Mouse (Mus musculus): ENCODE measurements at regions not wholly inside any gene's neighbourhood (a gene's known extent, or its start where the extent isn't known, plus 50 kb on each side); places are given as distances from the start of the nearest gene placed in this dataset.

DNA sequence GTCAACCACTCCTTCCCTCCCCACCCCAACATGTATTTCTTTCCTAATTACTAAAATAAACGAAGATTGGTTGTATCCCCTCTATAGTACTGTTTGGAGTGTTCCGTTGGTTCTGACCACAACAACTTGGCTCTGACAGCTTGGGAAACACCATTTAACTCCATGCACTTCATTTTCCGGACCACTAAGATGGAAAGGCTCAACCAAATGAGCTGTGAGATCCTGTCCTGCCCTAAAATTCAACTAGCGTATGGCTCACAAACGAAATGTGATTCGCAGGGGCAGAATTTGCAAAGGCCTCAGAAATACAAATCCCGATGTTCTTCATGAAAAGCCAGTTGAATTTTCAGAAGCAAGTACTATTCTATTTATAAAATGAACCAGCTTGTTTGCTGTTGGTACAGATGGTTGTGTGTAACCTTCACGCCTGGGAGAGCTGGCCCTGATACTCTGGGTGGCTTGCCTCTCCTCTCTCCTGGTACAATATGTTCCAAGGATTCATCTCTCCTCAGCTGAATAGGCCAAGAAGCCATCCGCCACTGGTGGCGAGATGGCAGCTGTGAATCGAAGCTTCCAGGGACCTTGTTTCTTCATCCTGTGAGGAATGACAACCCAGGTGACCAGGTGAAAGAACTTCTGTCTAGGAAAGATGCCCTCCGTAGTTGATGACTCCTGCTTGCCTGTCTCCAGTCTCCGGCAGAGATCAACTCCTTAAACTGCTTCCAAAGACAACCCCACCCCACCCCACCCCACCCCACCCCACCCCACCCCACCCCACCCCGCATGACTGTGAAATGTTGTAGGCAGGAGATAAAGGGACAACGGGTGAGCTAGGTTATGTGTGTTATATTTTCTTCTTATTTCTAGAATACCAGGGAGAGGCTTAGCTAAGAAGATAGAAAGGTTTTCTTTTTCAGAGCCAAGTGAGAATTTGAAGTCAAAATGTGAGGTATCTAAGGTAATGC, 237.7 kb upstream of the Map3k1 start:
- ATAC-seq (ENCODE audit: low read depth) (peak; percentile 88), DNase-seq (peak; percentile 47)
- WGBS (ENCODE audit: insufficient replicate concordance), result 60% methylated on average over 15 of the region's 15 CpGs
- H3K4me1 ChIP-seq (replicated peaks), result peaks cover 64% of the 10 kb centered on the region
- H3K9ac ChIP-seq, result peak overlapping the region; percentile 70
- no peaks in the 10 kb centered on the region for H3K9me3 ChIP-seq (replicated peaks)
- H3K36me3 ChIP-seq, result no peaks in the 10 kb centered on the region
- H3K27ac ChIP-seq, result peak overlapping the region; percentile 95
- H3K4me2 ChIP-seq, result peak overlapping the region; percentile 70
- H3K4me3 ChIP-seq (replicated peaks), result peak overlapping the region; percentile 46
- H3K27me3 ChIP-seq, result no peaks in the 10 kb centered on the region

DNA sequence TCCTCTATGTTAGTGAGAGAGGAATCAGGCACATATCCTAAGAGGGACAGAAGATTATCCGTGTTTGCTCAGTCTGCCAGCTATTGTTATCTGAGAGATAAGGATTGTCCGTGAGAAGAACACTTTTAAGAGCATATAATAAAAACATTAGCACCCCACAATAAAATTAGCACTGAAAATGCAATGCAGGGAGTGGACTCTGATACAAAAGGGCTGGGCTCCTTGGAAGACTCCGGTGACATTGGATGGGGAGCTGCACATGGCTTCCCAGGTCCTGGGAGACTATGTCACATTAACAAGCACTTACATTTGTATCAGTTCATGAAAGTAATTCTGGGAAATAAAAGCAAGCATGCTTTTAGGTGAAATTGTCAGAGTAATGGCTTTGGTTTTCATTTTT, 238.6 kb upstream of the Map3k1 start:
- DNase-seq (no peak), ATAC-seq (ENCODE audit: low read depth) (no peak)
- H3K36me3 ChIP-seq, result no peaks in the 10 kb centered on the region
- peak overlapping the region; percentile 74 for H3K27ac ChIP-seq
- peak overlapping the region; percentile 37 for H3K4me2 ChIP-seq
- WGBS (ENCODE audit: insufficient replicate concordance), result 23% methylated on average over 3 of the region's 3 CpGs
- peak overlapping the region; percentile 14; the same call in 1 of the 2 replicates for H3K9ac ChIP-seq
- H3K4me1 ChIP-seq (replicated peaks), result peaks cover 64% of the 10 kb centered on the region
- H3K9me3 ChIP-seq (replicated peaks), result no peaks in the 10 kb centered on the region
- H3K4me3 ChIP-seq (replicated peaks), result no peak overlapping the region
- H3K27me3 ChIP-seq, result no peaks in the 10 kb centered on the region

DNA sequence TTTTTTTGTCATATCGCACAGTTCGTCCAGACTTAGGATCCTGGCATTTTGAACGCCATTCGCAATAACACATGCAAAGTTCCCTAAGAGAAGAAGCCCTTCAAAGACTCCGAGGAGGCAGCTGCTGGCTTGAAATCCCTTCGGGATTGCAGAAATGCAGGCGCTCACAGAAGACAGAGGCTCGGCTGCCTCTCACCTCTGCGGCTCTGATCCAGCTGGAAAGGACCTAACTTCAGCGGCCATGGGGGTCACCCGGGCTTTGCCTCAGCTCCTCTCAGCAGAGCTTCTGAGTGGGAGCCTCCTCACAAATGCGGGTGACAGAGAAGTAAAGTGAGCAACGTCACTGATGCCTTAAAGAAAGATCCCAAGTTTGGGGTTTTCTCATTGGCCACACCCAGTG, 239.1 kb upstream of the Map3k1 start:
- no peak overlapping the region for H3K4me3 ChIP-seq (replicated peaks)
- H3K4me2 ChIP-seq, result 0 out of 2 replicates have a peak overlapping the region, but pooled peaks have one; percentile 6
- H3K9me3 ChIP-seq (replicated peaks), result no peaks in the 10 kb centered on the region
- DNase-seq (no peak), ATAC-seq (ENCODE audit: low read depth) (no peak)
- peak overlapping the region; percentile 10; the same call in 1 of the 2 replicates for H3K9ac ChIP-seq
- H3K4me1 ChIP-seq (replicated peaks), result peaks cover 60% of the 10 kb centered on the region
- H3K27me3 ChIP-seq, result peaks cover under 1% of the 10 kb centered on the region; the same call in 1 of the 2 replicates
- 75% methylated on average over 13 of the region's 13 CpGs for WGBS (ENCODE audit: insufficient replicate concordance)
- peak overlapping the region; percentile 74; the same call in 1 of the 2 replicates for H3K27ac ChIP-seq
- no peaks in the 10 kb centered on the region for H3K36me3 ChIP-seq

DNA sequence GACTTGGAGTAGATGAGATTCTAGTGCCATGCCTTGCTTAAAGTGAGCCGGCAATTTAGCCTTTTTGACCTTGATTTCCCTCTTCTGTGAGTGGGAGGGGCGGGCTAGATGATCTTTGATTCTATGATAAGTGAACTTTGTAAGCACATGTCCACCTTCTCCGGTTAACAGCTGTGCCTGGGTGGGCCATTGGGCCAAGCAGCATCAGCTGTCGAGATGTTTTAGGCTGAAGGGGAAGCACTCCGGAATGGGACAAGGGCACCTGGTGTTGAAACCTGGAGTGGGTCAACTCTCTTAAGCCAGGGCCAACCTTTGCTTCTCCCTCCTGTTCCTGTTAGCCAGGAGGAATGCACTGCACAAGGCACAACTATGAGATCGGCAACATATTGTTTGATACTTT, 239.5 kb upstream of the Map3k1 start:
- Histone ChIP-seq H3K9ac (0 out of 2 replicates have a peak overlapping the region, but pooled peaks have one; percentile 10), H3K4me3 (replicated peaks) (no peak overlapping the region), H3K9me3 (replicated peaks) (no peaks in the 10 kb centered on the region), H3K27ac (peak overlapping the region; percentile 74; the same call in 1 of the 2 replicates), H3K27me3 (peaks cover 5% of the 10 kb centered on the region; the same call in 1 of the 2 replicates), H3K4me2 (0 out of 2 replicates have a peak overlapping the region, but pooled peaks have one; percentile 6), H3K36me3 (no peaks in the 10 kb centered on the region), H3K4me1 (replicated peaks) (peaks cover 55% of the 10 kb centered on the region)
- ATAC-seq (ENCODE audit: low read depth), result no peak
- no peak for DNase-seq
- 79% methylated on average over 6 of the region's 6 CpGs for WGBS (ENCODE audit: insufficient replicate concordance)

DNA sequence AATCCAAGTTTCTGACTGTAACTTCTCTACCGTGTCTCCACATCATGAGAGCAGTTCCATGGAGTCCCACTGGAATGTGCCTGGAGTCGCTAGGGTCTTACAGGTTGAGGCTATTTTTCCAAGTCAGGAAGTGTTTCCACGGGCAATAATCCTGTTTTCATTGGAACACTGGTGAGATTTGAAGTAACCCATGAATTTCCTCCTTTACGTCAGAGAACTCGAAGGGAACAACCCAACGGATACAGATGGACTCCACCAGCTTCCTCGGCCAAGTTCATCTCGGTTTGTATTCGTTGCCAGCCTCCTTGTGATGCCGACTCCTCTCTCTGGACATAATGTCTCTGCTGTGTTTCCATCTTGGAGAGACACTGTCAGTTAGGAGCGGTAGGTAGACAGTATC, 237.4 kb upstream of the Ankrd55 start:
- H3K9me3 ChIP-seq (replicated peaks), result no peaks in the 10 kb centered on the region
- H3K4me1 ChIP-seq (replicated peaks), result peaks cover 32% of the 10 kb centered on the region
- no peak for DNase-seq
- H3K9ac ChIP-seq, result no peak overlapping the region
- H3K4me3 ChIP-seq (replicated peaks), result no peak overlapping the region
- no peak for ATAC-seq (ENCODE audit: low read depth)
- 87% methylated on average over 11 of the region's 11 CpGs for WGBS (ENCODE audit: insufficient replicate concordance)
- no peak overlapping the region for H3K4me2 ChIP-seq
- no peaks in the 10 kb centered on the region for H3K36me3 ChIP-seq
- H3K27ac ChIP-seq, result no peak overlapping the region
- H3K27me3 ChIP-seq, result peaks cover 9% of the 10 kb centered on the region; the same call in 1 of the 2 replicates

DNA sequence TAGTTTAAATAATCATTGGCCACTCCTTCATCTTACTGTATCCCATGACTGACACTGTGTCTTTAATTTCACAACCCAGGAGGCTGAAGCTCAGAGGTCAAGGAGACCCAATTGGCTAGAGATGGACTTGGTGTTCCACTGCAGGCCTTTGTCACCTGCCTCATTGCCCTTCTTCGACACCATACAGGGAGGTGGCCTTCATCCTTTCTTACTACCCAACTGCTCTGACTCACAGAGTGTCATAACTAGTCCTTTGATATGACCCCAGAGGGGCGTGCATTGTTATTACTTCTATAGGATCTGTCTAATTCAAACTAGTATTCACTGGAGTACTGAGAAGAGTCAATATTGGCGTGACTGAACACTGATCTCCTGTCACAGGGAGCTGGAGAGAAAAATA, 236.2 kb upstream of the Ankrd55 start:
- H3K36me3 ChIP-seq, result no peaks in the 10 kb centered on the region
- no peak overlapping the region for H3K4me2 ChIP-seq
- ATAC-seq (ENCODE audit: low read depth) (no peak), DNase-seq (no peak)
- H3K27ac ChIP-seq, result no peak overlapping the region
- H3K4me1 ChIP-seq (replicated peaks), result peaks cover 22% of the 10 kb centered on the region
- WGBS (ENCODE audit: insufficient replicate concordance), result 71% methylated on average over 3 of the region's 3 CpGs
- no peaks in the 10 kb centered on the region for H3K9me3 ChIP-seq (replicated peaks)
- H3K27me3 ChIP-seq, result peaks cover 9% of the 10 kb centered on the region; the same call in 1 of the 2 replicates
- H3K9ac ChIP-seq, result no peak overlapping the region
- no peak overlapping the region for H3K4me3 ChIP-seq (replicated peaks)

DNA sequence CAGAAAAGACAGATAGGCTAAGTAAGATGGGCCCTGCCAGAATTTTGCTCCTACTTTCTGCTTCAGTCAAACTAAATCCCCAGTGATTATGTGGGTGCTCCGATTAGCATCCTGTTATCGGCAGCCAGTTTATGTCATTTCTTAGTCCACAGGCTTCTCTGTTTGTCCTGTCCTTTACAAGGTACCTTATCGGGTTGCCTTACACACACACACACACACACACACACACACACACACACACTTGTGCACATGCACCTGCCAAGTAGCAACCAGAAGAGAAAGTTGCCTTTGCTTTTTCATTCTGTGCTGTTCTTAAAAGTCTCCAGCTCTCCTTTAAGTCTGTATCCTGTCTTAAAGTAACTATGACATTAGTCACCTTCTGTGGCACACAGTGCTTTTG, 235.8 kb upstream of the Ankrd55 start:
- Histone ChIP-seq H3K27ac (no peak overlapping the region), H3K36me3 (no peaks in the 10 kb centered on the region)

DNA sequence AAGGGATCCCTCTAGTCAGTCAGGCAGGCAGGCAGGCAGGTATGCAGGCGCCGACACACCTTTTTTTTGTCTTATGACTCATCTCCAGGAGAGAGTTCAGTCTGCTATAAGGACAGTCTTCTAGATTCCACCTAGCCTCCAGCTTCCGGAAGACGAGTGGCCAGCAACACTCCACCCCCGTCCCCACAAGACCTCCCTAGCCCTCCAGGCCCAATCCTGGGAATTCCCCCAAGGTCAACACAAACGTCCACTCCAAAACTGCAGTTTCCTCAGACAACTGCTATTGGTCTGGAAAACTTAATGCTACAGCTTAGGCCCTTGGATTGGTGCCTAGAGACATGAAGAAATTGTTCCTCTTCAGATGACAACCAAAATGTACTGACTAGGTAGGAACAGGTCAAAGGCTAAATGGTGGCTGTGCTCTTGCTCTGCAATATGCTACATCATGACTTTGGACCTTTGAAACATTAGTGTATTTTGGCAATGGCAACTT, 233.3 kb upstream of the Ankrd55 start:
- H3K4me3 ChIP-seq (replicated peaks), result no peak overlapping the region
- peak; percentile 25; the same call in 1 of the 2 replicates for ATAC-seq (ENCODE audit: low read depth)
- no peaks in the 10 kb centered on the region for H3K9me3 ChIP-seq (replicated peaks)
- no peak overlapping the region for H3K27ac ChIP-seq
- no peaks in the 10 kb centered on the region for H3K36me3 ChIP-seq
- H3K27me3 ChIP-seq, result peaks cover 9% of the 10 kb centered on the region; the same call in 1 of the 2 replicates
- 71% methylated on average over 6 of the region's 6 CpGs for WGBS (ENCODE audit: insufficient replicate concordance)
- no peak overlapping the region for H3K4me2 ChIP-seq
- DNase-seq, result no peak
- H3K4me1 ChIP-seq (replicated peaks), result peaks cover 22% of the 10 kb centered on the region
- no peak overlapping the region for H3K9ac ChIP-seq

More for the DNA sequence above, 235.8 kb upstream of the Ankrd55 start:
- H3K4me1 ChIP-seq (replicated peaks), result peaks cover 19% of the 10 kb centered on the region
- peaks cover 9% of the 10 kb centered on the region; the same call in 1 of the 2 replicates for H3K27me3 ChIP-seq
- WGBS (ENCODE audit: insufficient replicate concordance), result 74% methylated on average over 3 of the region's 3 CpGs
- ATAC-seq (ENCODE audit: low read depth) (no peak), DNase-seq (no peak)
- H3K9ac ChIP-seq, result no peak overlapping the region
- H3K4me2 ChIP-seq, result no peak overlapping the region
- no peaks in the 10 kb centered on the region for H3K9me3 ChIP-seq (replicated peaks)
- no peak overlapping the region for H3K4me3 ChIP-seq (replicated peaks)

DNA sequence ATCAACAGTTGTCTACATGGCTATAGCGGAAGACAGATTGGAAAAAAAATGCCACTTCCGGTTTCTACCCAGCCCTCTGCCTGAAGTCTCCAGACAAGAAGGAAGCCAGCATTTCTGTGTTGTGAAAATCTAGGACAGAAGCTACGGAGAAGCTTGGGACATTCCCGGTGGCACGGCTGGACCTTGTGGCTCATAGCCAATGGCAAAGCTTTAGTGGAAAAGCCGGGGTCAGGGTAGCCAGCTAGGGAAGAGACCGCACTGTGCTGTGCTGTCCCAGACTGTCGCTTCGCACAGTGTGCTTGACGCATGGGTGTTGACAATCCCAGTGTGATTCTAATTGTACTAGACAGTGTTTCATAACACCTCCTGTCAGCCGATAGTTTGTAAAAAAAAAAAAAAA, 230.0 kb upstream of the Ankrd55 start:
- no peak for DNase-seq
- Histone ChIP-seq H3K4me1 (replicated peaks) (peaks cover 34% of the 10 kb centered on the region), H3K4me3 (replicated peaks) (no peak overlapping the region), H3K27me3 (peaks cover 12% of the 10 kb centered on the region), H3K27ac (no peak overlapping the region), H3K9ac (no peak overlapping the region), H3K36me3 (no peaks in the 10 kb centered on the region), H3K9me3 (replicated peaks) (no peaks in the 10 kb centered on the region), H3K4me2 (no peak overlapping the region)
- ATAC-seq (ENCODE audit: low read depth), result no peak
- 72% methylated on average over 11 of the region's 11 CpGs for WGBS (ENCODE audit: insufficient replicate concordance)

DNA sequence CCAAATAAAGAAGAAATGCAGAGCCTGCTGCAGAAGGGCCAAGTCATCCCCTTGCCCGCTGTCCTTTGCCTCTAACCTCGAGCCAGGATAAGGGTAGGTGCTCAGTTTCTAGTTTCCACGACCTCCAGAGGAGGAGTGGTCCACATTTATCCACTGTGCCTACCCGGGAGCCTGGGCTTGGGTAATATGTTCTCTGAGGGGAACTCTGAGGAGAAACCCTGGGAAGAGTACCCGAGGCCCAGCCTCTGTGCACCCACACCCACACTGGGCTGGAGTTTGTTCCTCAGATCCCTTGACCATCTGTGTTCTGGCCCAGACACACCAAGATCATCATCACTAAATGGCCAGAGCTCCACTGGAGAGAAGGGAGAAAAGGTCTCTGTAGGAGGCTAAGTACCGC, 229.5 kb upstream of the Ankrd55 start:
- H3K4me3 ChIP-seq (replicated peaks), result no peak overlapping the region
- H3K4me1 ChIP-seq (replicated peaks), result peaks cover 40% of the 10 kb centered on the region
- DNase-seq, result no peak
- H3K27ac ChIP-seq, result no peak overlapping the region
- H3K4me2 ChIP-seq, result no peak overlapping the region
- no peaks in the 10 kb centered on the region for H3K9me3 ChIP-seq (replicated peaks)
- peaks cover 16% of the 10 kb centered on the region for H3K27me3 ChIP-seq
- 66% methylated on average over 6 of the region's 6 CpGs for WGBS (ENCODE audit: insufficient replicate concordance)
- ATAC-seq (ENCODE audit: low read depth), result no peak
- H3K36me3 ChIP-seq, result no peaks in the 10 kb centered on the region
- H3K9ac ChIP-seq, result no peak overlapping the region

DNA sequence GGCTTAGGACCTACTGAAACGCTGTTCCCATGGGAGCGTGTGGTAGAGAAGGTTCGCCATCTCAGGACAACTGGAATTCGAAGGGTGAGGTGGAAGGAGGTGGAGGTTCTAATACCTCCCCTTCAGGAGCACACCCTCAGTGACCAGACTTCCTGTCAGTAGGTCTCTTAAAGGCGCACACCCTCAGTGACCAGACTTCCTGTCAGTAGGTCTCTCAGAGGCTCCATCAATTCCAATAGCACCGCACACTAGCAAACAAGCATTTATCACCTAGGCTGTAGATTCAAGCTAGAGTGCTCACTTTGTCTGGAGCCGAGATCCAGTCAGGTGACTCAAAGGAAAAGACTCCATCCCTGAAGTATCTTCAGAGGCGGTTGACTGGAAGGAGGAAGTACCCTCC, 226.2 kb upstream of the Ankrd55 start:
- H3K27ac ChIP-seq, result no peak overlapping the region
- H3K4me1 ChIP-seq (replicated peaks), result peaks cover 42% of the 10 kb centered on the region
- no peak overlapping the region for H3K4me3 ChIP-seq (replicated peaks)
- WGBS (ENCODE audit: insufficient replicate concordance), result 52% methylated on average over 8 of the region's 8 CpGs
- no peak overlapping the region for H3K4me2 ChIP-seq
- no peaks in the 10 kb centered on the region for H3K36me3 ChIP-seq
- H3K27me3 ChIP-seq, result peaks cover 37% of the 10 kb centered on the region
- ATAC-seq (ENCODE audit: low read depth) (no peak), DNase-seq (no peak)
- H3K9me3 ChIP-seq (replicated peaks), result no peaks in the 10 kb centered on the region
- no peak overlapping the region for H3K9ac ChIP-seq

Data from liver, embryonic 13.5 days (tissue).